Mouse (Mus musculus): Measurements from ENCODE around the gene F2rl1.
"Not testable (repeated sequence)": the region's sequence is repeated elsewhere in the genome, so short reads cannot be mapped to it uniquely, and the experiment has no call there.

Gene F2rl1

DNA sequence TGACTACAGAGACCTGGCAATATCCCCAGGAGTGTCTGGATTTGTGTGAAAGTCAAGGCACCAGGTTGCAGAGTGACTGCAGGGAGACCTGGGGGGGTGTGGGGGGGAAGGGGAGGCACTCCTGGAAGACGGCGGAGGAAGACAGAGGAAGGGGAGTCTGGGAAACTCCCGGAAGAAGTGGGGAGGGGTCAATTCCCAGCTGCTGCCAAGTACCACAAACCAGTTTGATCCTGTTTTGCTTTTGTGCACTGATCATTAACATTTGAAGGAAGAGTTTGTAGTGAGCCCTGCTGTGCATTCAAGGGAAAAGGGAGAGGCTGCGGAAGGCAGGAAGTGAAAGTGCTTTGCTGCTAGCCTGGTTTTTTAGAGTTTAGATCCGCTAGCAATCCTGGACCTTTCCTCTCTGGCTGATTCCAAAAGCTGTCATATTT is 9.1 kb upstream of the F2rl1 start:
- DNase-seq (ENCODE audit: low read depth, low spot score), result no peak

DNA sequence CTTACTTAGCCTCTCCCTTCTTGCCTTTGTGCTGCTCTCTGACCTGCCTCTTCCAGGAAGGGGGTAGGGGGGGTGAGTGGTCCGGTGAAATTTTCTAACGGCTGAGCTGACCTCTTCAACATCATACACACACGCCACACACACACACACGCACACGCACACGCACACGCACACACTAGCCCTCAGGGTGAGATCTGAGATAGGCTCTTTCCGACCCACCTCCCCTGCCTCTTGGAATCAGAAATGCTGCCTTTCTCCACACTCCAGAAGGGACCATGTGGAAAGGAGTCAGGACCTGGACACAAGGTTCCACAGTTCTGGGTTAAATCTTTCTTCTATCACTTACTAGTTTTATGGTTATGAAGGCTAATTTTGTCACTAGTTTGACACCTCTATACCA is 8.6 kb upstream of the F2rl1 start:
- no peak for DNase-seq (ENCODE audit: low read depth, low spot score)

DNA sequence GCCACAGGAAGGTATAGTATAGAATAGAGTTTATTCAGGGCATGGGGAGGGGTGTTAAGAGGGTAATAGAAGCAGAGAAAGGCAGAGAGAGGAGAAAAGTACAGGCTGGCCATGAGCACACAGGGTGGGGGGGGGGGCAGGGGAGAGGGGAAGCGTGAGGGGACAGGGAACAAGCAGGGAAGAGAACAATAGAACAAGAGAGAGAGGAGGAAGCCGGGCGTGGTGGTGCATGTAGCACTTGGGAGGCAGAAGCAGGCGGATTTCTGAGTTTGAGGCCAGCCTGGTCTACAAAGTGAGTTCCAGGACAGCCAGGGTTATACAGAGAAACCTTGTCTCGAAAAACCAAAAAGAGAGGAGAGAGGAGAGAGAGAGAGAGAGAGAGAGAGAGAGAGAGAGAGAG is 8.1 kb upstream of the F2rl1 start:
- DNase-seq (ENCODE audit: low read depth, low spot score), result not testable (repeated sequence)

DNA sequence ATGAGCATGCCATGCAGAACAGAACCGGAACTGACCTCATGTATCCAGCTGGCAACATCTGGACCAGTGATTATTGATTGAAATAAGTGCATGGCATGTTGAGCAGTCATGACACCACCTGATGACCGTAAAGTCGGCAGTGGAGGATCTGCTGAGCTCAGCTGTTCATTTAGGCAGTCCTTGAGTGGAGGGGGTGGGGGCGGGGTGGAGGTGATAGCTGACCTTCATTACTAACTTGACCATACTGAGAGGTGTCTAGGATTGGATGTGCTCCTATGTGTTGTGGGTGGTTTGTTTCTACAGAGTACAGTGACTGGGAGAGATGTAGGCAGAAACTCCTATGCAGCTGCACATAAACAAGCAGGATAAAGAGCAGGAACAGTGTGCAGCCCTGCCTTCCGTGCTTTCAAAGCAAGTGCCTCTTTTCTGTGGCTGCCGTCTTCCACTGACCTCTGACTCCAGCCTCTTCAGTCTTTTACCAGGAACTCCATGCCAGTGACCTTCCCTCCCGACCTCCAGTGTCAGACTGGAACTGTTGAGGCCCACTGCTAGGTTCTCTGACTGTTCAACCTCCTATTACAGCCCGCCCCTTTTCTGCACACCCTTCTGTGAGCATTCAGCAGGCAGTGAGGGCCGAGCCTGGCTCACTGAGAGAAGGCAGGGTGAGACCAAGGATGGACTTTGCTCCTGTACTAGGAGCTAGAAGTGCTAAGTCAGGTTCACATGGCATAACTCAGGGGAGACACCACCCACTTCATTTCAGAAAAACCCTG is 6.4 kb upstream of the F2rl1 start:
- no peak for DNase-seq (ENCODE audit: low read depth, low spot score)

DNA sequence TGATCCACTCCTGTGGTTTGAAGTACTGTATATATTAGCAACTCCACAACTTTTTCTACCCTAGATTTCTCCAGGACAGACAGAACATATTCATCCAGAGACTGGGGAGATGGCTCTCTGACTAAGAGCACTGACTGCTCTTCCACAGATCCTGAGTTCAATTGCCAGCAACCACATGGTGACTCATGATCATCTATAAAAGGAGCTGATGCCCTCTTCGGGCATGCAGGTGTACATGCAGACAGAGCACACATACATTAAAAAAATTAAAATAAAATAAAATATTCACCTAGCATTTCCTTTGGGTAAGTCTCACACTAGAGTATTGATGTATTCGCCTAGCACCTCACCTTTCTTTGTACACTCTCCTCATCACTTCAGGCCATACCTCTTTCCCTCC is 4.2 kb upstream of the F2rl1 start:
- DNase-seq (ENCODE audit: low read depth, low spot score), result no peak

DNA sequence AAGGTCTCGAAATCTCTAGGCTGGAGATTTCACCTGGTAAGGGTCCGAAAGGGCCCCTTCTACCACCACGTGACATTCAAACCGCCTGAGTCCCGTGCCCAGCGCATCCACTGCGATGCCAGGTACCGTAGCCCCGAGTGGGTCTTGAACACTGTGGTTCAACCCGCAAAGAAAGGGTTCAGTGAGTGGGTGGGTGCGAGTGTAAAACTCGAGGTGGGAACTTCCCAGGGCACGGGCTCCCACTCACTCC is 678 bp downstream of the F2rl1 start:
- DNase-seq (ENCODE audit: low read depth, low spot score), result no peak

DNA sequence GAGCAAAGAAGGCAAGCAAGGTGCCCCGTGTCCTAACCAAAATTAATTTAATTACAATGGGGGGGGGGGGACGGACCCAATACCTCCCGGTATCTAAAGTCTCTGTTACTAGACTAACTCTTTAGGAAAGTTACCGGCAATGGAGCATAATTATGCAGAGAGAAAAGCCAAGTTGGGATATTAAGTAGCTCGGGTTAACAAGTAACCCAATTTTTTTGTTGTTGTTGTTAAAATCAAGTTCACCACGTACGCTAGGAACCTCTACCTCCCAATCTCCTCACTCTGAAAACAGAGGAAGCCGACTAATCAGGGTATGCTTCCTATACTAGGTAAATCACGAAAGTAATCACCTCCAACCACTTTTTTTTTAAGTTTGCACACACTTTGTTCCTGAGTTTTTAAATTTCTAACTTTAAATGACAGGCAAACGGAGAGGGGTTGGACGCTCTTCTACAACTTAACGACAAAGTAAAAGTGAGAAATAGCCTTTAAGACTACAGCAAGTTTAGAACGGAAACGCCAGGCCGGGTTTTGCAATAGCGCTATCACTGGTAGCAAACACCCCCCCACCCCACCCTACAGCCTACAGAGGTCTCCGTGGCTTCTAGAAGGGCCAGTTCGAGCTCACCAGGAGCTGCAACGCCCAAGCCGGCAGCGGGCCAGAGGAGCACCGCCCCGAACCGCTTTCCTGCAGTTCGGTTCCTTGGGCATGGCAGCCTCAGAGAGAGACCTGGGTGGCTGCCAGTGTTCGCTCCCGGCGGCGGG is 1.2 kb downstream of the F2rl1 start:
- DNase-seq (ENCODE audit: low read depth, low spot score), result no peak

DNA sequence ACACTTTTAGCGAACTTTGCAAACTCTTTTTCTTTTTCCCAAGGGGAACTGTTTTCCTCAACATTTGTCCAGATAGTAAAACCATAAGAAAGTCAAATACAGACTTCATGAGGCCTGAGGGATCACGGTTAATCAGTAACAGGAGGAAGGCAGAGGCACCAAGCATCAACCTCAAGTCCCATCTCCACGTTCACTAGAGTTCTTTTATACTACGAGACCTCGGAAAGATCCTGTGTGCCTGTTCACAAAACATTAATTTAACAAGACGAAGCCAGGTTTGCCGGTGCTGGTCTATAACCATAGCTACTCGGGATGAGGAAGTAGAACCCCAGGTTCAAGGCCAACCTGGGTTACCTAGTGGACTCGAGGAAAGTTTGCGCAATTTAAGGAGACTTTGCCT is 2.9 kb downstream of the F2rl1 start:
- no peak for DNase-seq (ENCODE audit: low read depth, low spot score)

DNA sequence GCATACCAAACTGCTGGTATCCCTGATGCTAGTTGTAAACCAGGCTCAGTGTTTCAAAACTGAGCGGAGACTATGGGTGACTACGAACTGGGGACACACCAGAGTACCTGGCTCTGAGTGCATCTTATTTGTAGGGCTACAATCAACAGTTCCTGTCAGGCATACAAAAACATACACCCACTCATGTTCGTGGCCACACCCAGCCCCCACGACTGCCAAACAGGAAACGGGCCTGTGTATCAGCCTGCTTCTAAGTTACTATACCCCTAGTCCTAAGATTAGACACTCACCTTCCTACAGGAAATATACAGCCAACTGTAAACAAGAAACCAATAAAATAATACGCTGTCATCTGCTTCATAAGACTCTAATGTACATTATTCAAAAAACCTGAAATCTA is 4.0 kb downstream of the F2rl1 start:
- DNase-seq (ENCODE audit: low read depth, low spot score), result no peak

DNA sequence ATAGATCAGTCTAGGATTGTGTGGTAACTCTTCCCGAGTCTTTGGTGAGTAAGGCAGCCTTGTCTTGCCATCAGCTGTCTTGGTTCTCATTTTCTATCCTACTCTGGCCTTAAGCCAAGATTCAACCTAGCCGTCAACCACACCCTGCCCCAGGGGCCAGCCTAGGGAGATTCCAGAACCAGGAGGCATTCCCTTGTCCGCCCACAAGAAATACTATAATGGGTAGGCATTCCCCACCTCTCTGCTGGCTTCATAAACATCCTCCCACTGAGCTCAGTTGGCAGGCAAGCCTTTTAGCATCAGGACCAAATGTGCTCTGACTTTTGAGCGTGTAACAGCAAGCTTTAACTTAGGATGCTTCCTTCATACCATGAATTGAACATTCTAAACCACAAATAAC is 10.3 kb downstream of the F2rl1 start:
- no peak for DNase-seq (ENCODE audit: low read depth, low spot score)

DNA sequence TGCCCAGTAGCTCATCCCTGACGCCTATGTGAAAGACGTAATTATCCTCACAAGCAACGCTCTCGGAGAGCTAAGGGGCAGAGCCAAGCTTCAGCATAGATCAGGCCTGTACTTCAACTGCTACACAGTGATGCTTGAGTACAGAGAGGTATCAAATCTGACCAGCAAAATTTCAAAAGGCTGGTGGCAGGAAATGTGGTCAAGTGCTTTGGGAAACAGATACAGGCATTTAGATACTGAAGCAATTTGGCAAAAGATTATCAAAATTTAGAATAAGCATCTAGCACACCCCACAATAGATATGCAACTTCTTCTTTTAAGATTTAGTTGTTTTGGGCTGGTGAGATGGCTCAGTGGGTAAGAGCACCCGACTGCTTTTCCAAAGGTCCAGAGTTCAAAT is 15.0 kb downstream of the F2rl1 start:
- no peak for DNase-seq (ENCODE audit: low read depth, low spot score)

DNA sequence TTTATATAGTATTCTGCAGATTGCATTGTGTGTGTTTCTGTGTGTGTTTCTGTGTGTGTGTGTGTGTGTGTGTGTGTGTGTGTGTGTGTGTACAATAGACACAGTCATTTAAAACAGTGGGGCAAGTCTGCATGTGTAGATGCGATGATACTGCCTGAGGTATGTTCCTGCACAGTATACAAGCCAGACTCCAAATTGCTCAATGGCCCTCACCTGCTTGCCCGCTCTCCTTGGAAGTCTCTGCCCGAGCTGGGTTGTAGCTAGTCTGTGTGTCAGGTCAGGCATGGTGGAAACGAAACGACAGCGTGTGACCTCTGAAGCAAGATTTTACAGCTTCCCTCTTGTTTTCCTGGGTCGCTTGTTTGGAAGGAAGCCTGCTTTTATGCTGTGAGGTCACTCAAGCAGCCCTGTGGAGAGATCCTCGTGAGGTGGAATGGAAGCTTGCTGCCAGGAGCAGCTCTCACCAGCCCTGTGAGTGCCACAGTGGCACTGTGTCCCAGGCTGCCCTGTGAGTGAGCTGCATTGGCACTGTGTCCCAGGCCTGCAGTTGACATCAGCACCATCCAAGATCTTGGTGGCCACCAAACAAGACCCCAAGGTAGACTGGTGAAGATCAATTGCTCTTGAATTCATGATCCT is 21.6 kb downstream of the F2rl1 start:
- DNase-seq (ENCODE audit: low read depth, low spot score), result no peak

DNA sequence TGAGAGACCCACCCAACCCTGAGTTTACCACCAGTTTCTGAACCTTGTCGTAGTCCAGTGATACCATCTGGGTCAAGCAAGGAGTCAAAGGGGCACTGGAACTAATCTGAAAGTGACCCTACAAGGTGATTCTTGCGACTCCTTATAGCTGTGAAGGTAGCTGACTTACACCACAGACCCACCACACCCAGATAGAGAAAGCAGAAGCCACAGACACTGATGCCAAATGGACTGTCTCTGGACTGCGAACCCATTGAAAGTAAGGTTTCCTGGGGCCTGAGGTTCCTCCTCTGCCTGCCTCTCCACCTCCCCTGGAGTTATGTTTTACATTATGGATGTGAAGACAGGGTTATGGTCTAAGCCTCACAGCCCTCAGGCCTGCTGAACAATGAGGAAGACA is 28.4 kb downstream of the F2rl1 start:
- no peak for DNase-seq (ENCODE audit: low read depth, low spot score)

DNA sequence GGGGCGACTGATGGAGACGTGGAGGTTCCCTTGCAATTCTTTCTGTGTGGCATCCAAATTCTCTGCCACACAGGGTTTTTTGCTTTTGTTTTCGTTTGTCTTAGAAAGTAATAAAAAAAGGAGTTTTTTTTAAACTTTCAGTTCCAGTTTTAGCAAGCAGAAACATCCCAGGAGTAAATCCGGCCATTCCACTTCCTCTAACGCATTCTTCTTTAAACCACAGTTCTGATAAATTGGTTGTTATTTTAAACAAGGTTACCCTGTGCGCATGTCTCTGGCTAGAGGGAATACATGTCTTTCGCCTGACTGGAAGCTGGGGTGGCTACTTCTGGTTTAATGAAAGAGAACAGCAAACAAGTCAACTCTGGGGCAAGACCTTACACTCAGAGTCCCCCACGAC is 30.2 kb downstream of the F2rl1 start:
- no peak for DNase-seq (ENCODE audit: low read depth, low spot score)

DNA sequence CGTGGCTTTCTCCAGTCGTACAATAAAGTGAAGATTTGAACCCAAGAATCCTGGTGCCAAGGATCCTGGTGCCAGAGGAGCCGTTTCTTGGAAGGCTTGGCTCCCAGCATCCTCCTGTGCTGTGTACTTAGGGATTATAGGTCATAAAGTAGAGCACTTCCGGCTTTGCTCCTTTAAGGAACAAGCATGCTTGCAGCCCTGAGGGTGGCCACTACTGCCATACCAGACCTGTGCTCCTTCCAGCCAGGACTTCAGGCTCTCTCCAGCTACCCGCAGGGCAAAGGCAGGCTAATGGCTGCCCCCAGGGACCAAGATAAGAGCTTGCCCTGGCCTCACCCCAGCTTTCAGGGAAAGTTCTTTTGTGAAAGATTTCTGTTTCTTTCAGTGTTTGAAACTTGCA is 31.7 kb downstream of the F2rl1 start:
- DNase-seq (ENCODE audit: low read depth, low spot score), result no peak

DNA sequence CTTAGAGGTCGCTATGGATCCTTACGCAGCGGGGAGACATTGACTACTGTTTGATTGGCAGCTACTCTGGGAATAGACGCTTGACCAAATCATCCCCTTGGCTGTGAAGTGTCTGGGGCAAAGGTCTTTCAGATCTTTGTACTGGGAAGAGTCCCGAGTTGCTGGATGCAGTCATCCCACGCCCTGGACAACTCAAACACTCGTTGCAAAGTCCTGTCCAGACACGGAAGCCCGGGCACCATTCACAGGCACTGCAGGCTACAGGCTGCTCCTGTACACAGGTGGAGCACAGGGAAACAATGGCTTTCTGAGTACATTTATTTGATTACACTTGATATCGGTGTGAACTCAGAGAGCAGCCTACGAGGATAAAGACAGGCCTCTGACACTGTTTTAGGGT is 33.7 kb downstream of the F2rl1 start:
- DNase-seq (ENCODE audit: low read depth, low spot score), result no peak

DNA sequence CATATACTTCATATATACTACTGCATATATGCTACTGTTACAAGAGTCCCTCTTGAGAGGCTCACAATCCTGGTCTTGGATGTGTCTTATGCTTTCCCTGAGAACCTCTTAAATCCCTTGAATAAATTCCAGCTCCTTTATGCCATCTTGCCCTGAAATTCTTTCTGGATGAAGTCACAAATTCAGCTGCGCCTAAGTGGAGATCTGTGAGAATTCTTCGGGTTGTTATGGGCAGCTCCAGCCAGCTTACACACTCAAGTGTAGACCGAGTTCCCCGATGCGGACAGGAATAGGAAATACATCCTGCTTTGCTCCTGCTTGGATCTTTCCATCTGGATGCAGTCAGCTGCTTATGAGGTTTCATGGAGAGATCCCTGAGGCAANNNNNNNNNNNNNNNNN is 40.4 kb downstream of the F2rl1 start:
- DNase-seq (ENCODE audit: low read depth, low spot score), result no peak

DNA sequence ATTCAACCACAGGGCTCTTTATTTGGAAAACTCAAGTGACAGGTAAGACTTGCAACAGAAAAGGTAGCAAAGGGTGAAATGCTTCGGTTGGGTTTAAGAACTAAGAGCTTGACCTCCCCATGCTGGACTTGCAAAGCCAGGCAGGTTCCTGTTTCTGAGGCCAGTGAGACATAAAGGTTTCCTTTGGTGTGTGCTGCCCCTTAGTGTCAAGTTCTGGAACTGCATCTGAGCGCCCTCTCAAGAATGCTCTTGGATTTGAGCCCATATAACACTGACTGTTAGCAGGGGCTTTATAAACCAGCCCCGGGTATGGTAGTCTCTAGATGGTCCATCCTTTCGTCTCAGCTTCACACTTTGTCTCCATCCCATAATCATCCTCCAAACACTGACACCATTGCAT is 43.6 kb downstream of the F2rl1 start:
- DNase-seq (ENCODE audit: low read depth, low spot score), result peak; percentile 41

DNA sequence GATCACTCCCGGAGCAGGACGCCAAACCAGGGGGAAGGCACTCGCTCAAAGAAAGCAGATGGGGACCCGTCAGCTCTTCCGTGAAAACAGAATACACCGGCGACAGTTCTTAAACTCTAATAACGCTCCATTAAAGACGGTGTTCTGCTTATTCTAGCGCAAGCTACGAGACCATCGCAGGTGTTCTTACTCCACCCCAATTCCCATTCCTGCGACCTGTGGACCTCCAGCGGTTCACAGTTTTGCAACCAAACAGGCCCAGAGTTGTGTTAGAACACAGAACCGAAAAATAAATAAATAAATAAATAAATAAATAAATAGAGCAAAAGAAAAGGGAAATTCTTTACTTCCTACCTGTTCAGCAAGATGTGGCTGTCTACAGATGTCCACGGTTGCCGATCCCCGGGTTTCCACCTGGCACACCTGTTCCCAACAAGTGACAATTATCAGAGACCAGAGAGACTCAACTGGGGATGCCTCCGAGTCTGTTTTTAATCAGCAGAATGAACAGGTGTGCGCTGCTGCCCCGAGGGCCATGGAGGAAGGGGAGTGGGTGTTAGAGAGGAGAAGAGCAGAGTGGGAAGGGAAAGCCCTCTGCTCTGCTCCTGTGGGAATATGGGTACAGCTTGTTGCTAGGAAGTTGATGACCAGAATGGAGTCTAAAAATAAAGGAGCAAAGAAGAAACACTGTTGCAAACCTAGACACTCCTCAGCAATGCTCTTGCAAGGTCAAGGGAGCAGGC is 46.2 kb downstream of the F2rl1 start, which contains the start of gene S100z:
TSS of gene S100z (minus strand) at position 51 of the 743 bp plus-strand sequence.
- DNase-seq (ENCODE audit: low read depth, low spot score), result no peak

DNA sequence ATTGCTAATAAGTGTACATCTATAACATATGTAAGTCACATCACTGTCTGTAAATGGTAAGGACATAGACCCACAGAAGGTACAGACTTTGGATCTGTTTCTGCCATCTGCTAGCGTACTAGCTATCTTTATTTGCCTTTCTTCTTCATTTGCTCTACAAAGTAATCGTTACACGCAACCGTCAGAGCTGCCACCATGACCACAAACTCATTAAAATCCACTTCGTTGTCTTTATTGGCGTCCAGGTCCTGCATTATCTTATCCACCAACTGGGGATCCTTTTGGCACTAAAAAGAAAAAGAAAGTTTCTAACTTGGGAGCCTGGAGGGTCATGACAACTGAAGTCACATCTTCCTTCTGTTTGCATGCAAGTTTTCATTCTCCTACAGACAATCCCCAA is 47.9 kb downstream of the F2rl1 start:
- no peak for DNase-seq (ENCODE audit: low read depth, low spot score)

DNA sequence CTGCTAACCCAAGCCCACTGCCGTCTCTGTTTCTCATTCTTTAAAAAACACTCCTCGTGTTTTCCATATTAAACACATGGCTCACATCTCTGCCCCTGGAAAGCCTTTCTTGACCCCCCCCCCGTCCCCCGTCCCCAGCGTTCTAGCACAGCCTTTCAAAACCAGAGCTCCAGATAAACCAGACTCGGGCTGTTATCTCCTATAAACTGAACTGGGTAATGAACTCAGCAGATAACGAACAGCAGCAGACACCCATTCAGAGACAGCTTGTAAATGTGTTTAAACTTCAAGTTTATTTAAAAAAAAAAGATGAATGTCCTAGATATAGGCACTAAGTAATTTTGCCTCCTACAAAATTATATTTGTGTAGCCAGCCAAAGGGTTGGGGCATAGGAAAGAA is 49.9 kb downstream of the F2rl1 start:
- no peak for DNase-seq (ENCODE audit: low read depth, low spot score)

DNA sequence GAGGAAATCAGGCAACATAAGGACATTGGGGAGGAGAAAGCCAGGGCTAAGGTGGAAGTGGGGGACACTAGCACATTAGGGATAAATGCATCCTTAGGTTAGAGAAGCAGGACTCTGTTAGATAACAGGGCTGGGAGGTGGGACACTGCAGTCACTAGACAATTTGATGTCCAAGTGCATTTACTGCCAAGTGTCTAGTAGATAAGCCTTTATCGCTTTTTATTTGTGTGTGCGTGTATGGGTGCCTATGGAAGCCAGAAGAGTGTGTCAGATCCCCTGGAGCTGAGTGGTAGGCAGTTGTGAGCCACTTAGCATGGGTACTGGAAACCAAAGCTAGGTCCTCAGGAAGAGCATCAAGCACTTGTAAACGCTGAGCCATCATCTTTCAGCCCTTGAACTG is 50.7 kb downstream of the F2rl1 start:
- DNase-seq (ENCODE audit: low read depth, low spot score), result no peak
